Mouse (Mus musculus) urinary bladder, postnatal 14 days (tissue): ENCODE data around the gene Tmem100.

ENCODE experiments used
- DNase-seq: peaks from one replicate; pipeline ENCODE4 v3.0.0; 2021; ENCODE audit warnings: low spot score

Tmem100 gene

GRCm38 (mm10) chr11:90015281-90015680 lies 14.9 kb upstream of the Tmem100 start:
- no peak for DNase-seq

GRCm38 (mm10) chr11:90019161-90019560 lies 11.0 kb upstream of the Tmem100 start:
- peak; percentile 50 for DNase-seq

- no peak for DNase-seq
Measured at GRCm38 (mm10) chr11:90025891-90026801, 4.0 kb upstream of the Tmem100 start.

DNA sequence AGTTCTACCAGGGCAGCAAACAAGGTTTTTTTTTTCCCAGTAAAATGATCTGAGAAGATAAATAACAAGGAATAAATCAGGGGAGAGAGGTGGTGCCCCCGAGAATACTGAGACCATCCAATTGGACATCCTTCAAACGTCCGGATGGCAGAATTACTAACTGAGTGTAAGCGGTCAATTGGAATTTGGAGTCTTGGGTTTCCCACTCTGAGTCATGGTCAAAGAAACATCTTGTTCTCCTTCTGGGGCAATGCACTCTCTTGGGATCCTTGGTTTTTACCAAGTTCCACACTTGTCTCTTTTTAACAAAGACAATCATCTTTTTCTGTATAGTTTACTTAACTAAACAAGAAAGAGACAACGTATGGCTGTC lies 3.4 kb upstream of the Tmem100 start:
- no peak for DNase-seq

DNA sequence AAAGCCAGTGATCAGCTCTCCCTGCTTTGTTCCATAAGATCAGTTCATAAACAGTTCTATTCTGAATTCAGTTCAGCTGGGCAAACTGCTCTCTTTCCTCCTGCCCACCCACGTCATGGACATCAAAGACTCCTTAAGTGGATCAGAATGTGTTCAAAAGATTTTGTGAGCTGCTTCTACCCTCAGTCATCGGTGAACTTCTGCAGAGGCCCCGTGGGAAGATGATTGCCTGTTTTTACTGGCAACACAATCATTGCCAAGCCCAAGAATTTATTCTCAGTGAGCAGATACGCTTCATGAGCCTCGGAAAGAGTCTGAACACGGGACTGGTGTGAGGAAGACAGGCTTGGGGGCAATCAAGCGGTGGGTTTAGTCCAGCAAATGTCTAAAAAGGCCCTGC lies 2.9 kb upstream of the Tmem100 start:
- no peak for DNase-seq

- DNase-seq: no peak
Measured at GRCm38 (mm10) chr11:90028746-90029145, 1.4 kb upstream of the Tmem100 start.

GRCm38 (mm10) chr11:90029354-90029753 lies 794 bp upstream of the Tmem100 start:
- peak; percentile 55 for DNase-seq

GRCm38 (mm10) chr11:90030557-90030956 lies 409 bp downstream of the Tmem100 start:
- peak; percentile 38 for DNase-seq

GRCm38 (mm10) chr11:90031076-90031475 lies 928 bp downstream of the Tmem100 start:
- no peak for DNase-seq

DNA sequence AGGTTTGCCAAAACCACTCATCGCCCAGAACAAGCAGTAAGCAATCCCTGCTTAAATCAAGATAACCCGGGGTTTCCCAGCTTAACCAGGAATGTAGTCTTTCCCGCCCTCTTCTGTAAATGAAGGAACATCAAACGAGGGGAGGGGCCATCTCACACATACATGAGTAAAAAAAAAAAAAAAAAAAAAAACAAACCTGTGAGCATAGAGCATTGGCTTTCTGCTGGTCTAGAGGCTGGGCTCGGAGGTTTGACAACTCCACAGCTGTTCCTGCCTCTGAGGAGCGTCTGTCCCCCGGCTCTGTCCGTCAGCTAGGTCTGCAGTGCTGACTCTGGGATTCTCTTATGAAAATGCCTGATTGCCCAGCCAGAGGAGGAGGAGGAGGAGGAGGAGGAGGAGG lies 2.7 kb downstream of the Tmem100 start:
- DNase-seq: no peak

DNA sequence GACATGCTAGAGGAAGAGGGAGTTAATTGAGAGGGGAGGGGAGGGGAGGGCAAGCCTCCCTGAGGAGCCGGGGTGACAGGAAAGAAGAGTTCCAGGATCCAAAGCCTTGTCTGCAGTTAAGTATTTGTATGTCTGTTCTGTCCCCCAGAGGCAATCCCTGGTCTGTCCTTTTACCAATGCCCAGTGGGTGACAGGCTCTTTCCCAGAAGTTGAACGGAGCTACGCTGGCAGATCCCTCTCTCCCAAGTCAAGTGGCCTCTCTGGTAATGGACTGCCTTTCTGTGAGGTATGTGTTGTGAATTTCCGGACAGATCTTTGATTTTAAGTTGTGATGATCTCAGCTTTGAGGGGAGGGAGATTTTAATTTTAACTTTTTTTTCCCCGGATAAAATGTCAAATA lies 3.3 kb downstream of the Tmem100 start:
- no peak for DNase-seq

DNA sequence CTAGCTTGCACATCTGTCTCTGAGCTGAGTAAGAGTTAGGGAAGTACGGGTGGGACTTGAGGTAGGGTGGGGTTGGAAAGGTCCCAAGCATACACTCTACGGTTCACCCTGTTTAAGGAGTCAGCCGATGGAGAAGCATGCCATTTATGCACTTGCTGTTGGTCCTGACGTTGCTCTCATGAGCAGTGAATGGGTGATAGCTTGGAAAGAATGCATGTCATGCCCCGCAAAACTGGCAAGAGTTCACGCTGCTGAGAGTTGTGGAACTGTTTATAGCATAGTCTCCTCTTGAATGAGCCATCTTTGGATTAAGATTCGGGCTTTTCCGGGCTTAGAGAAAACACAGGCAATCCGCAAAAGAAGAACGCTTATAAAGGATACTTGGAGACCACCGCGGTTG lies 4.5 kb downstream of the Tmem100 start:
- DNase-seq: no peak

DNA sequence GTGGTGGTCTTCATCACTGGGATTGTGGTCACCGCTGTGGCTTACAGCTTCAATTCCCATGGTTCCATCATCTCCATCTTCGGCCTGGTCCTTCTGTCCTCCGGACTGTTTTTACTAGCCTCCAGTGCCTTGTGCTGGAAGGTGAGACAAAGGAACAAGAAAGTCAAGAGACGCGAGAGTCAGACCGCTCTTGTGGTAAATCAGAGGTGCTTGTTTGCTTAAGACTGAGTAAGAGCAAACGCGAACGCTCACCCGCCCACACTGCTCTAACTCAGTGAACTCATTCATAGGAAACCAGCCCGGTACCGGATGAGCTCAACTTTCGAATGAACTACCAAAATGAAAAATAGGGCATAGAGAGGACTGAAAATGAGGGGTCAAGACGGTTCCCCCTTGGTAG lies 5.4 kb downstream of the Tmem100 start:
- DNase-seq: peak; percentile 36

GRCm38 (mm10) chr11:90036416-90036815 lies 6.3 kb downstream of the Tmem100 start:
- no peak for DNase-seq

- no peak for DNase-seq
Measured at GRCm38 (mm10) chr11:90038022-90038421, 7.9 kb downstream of the Tmem100 start.

- no peak for DNase-seq
Measured at GRCm38 (mm10) chr11:90044459-90044858, 14.3 kb downstream of the Tmem100 start.

DNA sequence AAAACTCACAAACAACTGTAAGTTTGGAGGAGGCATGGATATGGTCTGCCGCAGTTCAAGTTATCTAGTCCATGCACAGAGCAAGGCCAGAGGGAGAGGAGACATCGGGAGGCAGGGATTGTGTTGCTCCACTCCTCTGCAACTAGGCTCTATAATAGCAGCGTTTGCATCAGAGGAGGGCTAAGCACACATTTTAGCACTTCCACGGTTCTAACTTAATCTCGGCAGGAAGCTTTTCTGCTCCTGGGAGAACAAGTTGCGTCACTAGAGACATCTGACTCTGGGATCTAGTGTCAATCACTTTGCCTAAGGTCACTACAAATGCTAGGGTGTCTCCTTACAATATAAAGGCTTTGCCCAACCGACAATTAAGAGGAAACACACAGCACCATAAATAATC lies 16.1 kb downstream of the Tmem100 start:
- no peak for DNase-seq

- DNase-seq: no peak
Measured at GRCm38 (mm10) chr11:90047271-90047670, 17.1 kb downstream of the Tmem100 start.

DNA sequence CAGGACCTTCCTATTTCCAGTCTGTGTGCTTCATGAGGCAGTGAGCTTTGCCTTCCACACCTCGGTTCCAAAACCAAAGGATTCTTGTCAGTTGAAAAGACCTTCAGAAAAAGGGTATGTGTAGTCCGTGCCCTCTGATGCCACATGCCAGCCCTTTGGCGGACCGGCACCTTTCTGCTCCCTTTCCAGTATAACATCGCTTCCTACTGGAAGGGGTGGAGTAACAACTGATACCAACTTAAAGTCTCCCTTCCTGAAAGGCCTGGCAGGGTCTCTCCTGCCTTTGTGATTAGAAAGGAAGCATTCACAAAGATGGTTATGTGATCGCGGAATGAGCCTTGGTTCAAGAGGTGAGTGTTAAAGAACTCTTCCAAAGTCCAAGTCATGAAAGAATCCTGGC lies 19.9 kb downstream of the Tmem100 start:
- no peak for DNase-seq

DNA sequence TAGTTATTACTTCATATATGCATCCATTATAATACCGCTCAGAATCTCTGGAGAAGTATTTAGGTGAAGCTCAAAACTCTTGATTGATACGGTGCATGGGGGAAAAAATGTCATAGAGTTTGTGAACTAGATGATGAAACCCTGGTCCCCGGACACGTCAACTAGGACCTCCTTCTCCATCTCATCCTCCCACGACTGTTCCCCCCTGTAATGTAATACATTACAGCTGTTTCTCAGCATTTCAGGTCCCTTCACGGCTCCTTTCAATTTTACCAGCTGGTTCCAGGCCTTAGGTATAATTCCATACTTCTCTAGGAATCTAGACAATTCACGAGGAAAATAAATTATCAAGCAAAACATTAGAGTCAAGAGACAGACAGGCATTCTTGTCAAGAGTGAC lies 22.6 kb downstream of the Tmem100 start:
- DNase-seq: no peak

DNA sequence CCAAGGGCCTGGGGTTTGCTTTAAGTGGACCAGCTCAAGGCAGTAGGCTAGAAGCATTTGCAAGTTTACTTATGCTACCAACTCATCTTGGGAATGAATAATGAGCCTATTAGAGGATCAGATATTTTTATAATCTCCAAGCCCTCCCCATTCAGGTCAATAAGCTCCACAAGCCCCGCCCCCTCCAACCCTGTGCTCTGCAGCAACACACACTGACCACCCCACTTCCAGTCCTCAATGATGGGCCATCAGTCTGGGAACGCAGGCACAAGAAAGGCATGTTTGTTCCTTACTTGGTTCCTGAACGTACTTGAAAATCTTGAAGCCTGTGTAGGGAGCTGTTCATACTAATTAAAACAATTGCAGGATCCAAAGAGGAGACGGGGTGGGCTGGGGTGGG lies 23.7 kb downstream of the Tmem100 start:
- DNase-seq: no peak

DNA sequence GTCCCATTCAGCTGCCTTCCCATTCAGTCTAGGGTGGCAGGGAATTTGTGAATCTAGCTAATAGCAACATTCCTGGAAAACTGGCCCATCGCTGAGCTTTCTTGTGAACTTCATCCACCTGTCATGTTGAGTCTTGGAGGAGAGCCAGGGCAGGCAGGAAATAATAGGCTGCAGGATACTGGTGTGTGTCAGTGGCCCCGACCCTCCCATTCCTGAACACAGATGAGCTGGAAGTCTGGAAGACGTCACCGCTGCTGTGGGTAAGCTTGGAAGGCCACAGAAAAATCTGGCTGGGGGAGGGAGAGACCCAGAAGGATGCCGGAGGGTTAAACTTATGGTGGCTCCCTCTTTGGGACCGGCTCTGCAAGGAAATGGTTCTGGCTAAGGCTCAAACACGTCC lies 24.3 kb downstream of the Tmem100 start:
- no peak for DNase-seq

GRCm38 (mm10) chr11:90057070-90057469 lies 26.9 kb downstream of the Tmem100 start:
- DNase-seq: no peak

DNA sequence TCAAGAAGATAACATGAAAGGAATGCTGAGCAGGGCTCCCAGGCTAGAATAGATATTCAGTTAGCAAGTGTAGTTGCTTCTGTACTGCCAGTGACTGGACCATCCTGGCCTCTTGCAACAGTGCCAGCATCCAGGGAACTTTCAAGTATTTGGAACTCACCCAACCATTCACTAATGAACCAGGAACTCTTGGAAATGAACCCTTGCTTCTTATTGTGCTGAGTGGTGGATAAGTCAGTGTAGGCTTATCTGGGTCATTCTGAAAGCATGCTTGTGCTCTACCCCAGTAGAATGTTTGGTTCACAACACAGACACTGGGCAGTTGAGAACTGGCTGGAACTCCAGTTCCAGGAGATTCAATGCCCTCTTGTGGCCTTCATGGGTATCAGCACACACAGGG lies 29.1 kb downstream of the Tmem100 start:
- no peak for DNase-seq
